Mouse (Mus musculus) cerebellum, postnatal 36 days (tissue): ENCODE measurements around the gene Vash1.

Experiments
- DNase-seq, 2 experiments: peaks; one replicate each; pipeline ENCODE4 v3.0.0; 2021 to 2022; ENCODE audit warnings: mixed read lengths in 2 of 2

Vash1 gene

DNA sequence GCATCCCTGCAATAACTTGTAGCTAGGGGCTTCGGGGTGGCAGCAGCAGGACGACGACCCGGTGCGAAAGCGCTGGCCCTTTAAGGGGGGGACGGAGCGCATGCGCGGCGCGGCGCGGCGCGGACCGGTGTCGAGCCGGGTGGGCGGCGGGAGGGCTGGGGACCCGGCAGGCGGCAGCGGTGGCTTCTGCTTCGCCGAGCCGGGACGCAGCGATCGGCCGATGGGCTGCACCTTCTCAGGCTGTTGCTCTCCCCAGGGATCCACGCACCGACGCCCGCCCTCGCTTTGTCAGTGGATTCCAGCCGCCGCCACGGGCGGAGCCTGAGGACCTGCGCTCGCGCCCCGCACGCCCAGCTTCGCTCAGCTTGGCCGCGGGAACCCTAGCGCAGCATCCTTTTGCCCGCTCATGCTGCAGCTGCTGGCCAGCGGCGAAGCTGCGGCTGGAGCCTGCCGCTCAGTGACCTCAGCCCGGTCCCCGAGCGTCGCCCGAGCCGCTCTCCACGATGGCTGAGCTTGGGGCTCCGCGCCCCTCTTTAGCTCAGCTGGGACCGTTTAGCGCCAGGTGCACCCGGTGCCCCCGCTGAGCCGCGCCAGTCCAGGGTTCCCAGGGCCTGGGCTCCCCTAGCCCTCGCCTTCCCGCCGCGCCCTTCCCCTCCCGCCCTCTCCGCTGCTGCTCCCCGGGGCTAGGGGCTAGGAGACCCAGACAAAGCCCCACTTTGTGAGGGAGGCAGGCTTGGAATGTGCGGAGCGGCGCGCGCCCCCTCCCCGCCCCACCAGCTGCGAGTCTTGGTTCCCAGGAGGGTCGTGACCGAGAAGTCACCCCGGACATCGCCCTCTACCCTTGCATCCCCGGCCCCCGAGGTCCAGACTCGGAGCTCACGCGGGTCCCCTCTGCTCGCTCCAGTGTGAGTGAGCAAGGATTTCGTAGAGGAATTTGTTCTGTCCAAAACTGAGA, at the start of gene Vash1:
Vash1 (plus strand) TSS at position 110 of the 955 bp plus-strand sequence.
- peak; percentile 79 to 81 for DNase-seq

DNA sequence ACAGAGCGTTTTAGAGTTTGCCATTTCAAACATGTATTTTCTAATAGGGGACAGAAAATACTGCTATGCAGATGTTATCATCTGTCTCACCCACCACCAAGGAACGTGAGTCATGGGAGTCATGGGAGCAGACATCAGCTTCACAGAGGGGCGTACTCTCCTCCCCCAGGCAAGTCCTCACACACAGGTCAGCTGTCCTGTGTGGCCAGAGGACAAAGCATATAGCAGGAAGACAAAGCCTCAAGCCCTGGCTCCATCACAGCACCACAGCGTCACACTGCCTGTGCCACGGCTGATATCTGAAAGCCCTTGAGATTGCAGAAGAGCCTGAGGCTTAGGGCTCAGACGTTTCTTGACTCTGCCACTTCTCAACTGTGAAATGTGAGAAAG, 49.7 kb upstream of the Vash1 start:
- DNase-seq = no peak

DNA sequence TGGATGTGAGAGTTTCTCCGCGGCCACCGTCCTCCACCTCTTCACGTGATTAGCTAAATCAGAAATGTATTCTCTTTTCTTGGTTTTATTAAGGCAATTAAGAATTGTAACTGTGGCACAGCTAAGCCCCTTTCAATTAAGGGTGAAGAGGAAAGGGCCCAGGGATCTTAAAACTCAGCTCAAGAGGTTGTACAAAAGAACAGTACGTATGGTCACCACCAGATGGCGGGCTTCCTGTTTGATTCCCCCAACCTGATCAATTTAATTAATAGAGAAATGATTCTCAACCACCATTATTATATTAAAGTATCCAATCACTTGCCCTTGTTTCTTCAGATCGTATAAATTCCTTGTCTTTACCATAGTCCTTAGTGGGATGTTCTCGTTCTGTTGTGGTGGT, 36.7 kb upstream of the Vash1 start:
- DNase-seq = peak; percentile 30 to 42

DNA sequence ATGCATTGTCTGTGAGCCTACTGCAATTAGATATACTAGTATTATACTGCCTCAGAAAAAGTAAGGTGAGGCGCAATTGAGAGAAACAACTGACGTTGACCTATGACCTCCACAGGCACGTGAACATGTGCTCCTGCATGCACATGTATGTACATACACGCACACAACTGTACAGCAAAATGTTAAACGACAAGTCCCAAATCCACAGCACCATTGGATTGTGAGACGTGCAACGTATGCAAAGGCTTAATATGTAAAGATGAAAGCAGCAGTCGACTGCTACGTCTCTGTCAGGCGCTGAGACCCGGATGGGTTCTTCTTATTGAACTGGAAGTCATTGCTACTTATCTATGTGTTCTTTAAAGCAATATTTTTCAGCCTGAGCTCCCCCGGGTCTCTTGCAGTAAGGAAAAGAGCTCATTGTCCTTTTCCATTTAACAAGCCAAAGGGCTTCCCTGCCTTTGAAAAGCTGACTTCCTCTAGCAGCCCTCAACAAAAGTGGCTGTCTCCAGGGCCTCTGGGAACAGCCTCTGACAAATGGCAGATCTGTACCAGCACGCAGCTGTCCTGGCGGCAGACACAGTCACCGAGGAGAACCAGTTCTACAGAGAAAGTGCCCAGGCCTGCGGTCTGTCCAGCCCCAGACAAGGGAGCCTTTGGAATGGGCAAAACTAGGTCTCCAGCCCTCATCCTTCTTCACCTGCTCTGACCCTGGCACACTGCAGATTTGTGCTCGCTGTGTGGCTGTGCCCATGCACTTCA, 33.8 kb upstream of the Vash1 start:
- DNase-seq = no peak

DNA sequence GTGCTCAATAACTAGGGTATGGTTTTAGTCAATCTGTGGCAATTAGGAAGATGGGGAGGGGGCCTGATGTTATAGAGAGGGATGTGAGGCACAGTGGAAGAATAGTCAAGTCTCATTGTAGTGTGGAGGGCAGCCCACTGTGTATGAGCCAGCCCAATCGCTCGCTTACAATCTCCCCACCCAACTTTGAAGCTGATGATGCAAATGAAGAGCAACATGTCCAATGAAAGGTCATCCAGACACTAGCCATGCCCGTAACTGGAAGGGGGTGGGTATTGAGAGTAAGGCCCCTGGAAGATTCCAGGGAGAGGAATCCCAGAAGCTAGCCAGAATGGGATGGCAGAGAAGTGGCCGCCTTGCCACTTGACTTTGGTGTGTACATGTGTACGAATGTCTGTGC, 33.0 kb upstream of the Vash1 start:
- no peak for DNase-seq

DNA sequence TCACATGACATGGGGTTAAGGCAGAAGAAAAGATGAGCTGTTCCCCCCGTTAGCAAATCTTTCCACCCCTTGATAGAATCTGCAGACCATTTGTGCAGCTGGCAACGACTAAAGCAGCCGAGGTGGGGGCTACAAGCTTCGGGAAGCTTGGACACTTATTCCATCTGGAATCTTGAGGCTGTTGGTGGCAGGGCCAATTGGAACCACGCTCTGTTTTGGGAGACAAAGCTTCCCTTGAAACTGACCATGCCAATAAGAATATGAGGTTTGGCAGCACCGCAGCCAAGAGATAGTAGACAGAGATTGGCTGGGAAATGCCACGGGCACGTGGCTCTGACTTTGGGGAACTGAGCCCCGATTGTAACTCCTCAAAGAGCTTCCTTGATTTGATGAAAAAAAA, 31.7 kb upstream of the Vash1 start:
- DNase-seq = no peak

DNA sequence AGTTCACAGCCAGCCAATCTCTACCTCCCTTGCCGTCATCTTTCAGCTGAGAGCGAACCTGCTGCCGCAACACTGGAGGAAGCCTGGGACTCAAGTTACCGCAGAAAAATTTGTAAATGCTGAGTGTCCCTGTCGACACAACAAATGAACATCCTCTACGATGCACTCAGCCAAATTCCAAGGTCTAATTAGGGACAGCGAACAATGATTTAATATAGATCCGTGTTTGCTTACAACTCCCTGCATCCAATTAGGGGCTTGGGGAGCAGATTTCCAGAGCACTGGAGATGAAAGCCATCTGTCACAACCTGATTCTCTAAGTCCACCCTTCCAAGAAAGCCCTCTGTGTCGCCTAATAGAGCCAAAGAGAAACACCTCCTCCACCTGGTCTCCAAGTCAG, 31.2 kb upstream of the Vash1 start:
- peak in 1 of 2 experiments; percentile 10 for DNase-seq

DNA sequence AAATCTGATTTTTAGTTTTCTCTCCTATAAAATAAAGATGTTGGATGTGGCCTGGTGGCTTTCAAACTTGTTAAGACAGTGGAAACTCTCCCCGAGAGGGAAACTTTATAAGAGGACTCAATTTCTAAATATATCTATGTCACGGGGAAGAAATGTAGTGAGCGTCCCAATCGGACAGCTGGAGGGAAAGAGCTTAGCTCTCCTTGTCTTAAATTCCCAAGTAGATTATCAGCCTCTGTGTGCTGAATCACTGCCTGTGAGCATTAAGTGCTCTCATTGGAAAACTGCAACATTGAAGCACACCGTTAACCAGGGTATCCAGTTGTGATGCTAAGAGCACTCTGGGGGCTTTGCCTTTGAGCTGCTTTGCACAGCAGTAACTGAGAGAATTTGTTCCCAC, 30.8 kb upstream of the Vash1 start:
- no peak for DNase-seq

DNA sequence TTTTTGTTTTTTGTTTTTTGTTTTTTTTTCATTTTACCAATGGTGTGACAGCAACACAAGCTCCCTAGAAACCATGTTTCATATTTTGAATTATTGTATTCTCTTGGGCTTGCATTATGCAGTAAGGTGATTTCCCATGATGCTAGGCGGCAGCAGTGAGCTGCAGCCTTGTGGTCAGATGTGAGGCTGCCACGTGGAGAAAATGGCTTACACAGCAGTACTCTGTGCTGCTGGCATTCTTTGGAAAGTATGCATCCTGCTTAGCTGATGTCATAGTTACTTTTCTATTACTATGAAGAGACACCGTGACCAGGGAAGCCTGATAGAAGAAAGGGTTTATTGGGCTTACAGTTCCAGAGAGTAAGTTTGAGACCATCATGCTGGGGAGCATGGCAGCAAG, 30.0 kb upstream of the Vash1 start:
- DNase-seq = no peak

DNA sequence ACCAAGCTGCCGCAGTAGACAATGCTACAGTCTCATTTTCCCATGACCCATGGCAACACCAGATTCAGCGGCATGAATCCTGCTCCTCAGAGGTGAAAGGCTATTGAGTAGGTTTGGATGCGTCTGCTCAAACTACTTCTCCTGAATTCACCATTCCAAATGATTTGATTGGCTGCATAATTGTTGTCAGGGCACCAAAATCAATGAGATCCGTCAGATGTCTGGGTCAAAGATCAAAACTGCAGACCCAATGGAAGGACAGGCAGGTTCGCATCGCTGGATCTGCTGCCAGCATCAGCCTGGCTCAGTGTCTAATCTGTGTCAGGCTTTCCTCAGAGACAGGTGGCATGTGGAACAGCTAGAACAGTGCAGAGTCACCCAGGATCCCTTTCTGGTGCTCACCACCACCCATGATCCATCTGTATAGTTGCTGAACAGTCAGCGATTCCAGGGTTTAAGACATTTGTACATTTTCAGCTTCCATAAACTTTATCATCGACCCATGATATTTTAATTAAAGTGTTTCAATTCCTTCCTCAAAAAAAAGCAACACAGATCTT, 27.1 kb upstream of the Vash1 start:
- no peak for DNase-seq

DNA sequence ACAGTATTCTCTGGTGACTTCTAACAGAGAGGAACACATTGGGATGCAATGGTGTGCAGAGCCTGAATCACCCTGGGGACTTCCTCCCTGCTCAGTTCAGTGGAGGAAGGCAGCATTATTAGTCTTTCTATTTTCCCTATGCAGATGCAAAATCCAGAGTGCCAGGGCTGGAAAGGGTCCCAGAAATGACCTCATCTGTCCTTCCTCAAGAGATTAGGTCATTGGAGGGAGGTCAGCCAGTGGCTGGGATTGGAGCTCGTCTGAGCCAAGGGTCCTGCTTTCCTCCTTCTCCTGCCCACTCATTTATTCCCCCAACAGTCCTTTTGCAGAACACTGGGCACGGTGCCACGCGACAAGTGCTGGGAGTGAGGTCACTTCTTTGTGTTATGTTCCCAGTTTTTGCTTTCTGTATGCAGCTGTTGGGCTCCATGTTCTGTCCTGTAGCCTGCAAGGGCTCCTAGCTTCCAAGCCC, 25.9 kb upstream of the Vash1 start:
- DNase-seq = peak; percentile 30

DNA sequence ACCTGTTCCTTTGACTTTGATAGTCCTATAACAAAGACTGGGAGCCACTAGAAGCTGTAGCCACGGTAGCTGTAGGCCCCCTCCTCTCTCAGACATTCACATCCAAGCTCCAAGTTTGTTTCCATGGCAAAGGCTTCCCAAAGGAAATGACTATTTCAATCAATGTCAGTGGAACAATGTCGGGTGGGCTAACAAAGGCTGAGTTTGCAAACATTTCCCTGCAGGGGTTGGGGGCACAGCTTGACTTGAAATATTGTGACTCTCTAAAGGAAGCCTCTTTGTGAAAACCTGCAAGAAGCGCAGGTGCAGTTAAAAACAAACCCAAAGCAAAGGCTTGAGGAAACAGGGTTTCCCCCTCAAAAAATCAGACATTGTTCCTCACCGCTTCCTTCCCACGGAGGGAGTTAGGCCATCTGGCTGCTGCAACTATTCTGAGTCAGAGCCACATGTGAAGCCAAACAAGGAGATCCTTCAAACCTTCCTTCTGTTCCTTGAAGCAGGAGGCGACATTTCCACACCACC, 19.0 kb upstream of the Vash1 start:
- no peak for DNase-seq

DNA sequence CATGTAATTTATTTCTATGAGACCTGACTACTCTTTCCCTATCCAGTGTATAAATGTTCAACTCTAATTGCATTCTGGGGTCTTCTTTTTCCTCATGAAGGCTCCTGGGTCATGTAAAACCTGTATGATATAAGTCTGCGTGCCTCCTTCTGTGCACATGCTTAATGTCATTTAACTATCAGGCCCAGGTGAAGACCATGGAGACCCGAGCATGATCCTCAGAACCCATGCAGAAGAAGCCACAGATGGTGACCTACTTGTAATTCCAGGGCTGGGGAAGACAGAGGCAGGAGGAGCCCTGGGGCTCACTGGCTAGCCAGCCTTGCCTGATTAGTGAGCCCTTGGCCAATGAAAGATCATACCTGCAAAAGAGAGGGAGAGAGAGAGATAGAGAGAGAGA, 18.0 kb upstream of the Vash1 start:
- no peak for DNase-seq

DNA sequence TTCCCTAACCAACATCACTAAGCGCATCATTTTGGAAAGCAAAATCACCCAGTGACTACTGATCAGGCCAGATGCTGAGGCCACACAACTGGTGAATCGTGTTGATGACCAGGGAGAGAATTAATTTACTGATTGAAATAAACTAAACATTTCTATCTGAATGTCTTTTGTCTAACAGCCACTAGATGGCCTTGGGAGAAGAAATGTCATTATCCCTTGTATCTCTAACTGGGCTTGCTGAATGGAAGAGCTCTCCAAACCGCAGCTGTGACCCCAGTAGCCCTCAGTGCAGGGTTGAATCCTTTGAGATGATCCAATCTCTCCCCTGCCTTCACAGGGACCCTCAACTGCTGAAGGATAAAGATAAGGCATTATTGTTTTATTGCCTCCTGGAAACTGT, 12.8 kb upstream of the Vash1 start:
- no peak for DNase-seq

DNA sequence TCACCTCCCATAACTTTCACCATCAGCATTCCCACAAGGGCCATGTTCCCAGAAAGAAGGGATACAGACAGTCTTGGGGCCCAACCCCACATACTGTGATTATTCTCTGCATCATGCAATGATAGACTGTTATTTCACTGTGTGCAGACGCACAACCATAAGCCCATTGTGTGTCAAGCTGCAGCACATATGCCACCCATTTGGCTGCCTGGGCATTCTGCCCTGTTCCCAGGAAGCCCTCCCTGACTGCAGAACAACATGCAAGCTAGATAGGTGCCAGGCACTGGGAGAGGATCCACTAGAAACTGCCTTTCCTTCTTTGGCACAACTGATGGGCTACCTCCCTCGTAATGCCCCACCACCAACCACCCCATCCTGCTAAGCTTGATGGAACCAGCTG, 10.1 kb upstream of the Vash1 start:
- peak; percentile 41 to 58 for DNase-seq

DNA sequence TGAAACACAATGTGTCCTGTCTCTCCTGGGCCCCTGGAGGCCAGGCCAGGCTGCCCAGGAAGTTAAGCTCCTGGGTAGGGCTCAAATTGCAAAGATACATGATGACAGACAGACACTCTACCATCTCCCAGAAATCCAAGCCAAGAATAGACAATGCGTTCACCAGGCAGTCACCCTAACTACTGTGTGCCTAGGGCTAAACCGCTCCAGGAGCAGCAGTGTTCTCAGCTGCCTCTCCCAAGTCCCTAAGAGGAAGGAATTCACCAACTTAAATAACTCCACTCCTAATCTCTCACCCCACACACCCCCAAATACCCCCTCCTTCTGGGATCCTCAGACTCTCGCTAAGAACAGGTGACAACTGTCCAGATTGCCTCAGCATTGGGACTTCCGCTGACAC, 6.4 kb upstream of the Vash1 start:
- no peak for DNase-seq

DNA sequence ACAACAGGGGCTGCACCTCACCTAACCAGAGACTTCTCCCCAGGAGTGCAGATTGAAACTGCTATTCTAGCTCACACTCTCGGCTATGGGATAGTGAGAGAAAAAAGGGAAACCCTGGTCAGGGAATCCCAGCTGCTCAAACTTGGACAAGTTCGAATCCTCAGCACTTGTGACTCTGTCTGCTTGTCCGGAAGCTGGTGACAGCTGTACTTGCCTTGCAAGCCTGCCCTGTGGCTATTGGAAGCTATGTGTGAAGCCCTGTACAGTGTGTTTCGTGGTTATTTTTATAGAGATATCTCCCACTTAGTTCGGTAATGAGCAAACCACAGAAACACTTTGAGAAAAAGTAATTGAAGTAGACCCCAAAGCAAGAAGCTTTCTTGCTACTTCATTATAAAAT, 6.0 kb upstream of the Vash1 start:
- DNase-seq = no peak

DNA sequence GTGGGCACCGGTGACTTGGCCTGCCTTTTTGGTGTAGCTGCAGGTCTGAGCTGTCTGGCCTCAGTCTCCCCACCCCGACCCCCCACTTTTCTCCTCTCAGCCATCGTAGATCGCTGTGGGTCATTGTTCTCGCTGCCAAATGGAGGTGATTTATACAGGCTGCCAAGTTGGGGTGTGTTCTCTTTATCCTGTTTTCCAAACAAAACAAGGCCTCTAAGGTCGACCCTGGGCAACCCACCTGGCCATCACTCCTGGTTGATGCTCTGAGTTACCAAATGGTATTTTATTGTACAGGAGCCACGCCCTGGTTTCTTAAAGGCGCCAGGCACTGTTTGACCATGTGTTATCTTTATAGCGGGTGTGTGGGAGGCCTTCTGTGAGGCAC, 1.0 kb downstream of the Vash1 start:
- DNase-seq = peak; percentile 43 to 58

DNA sequence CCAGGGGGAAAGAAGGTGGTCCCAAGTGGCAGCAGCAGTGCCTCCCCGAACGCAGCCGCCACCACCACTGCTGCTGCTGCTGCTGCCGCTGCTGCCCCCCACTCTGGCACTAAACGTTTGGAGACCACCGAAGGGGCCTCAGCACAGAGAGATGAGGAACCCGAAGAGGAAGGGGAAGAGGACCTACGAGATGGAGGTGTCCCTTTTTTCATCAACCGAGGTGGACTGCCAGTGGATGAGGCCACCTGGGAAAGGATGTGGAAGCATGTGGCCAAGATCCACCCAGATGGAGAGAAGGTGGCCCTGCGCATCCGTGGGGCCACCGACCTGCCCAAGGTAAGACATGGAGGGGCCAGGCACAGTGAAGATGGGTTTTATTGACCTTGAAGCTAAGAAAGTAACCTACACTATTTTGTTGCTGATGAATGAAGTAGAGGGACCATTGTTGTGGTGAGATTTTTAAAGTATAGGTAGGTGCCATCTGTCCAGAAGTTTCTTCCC, 1.5 kb downstream of the Vash1 start:
- peak in 1 of 2 experiments; percentile 42 for DNase-seq

DNA sequence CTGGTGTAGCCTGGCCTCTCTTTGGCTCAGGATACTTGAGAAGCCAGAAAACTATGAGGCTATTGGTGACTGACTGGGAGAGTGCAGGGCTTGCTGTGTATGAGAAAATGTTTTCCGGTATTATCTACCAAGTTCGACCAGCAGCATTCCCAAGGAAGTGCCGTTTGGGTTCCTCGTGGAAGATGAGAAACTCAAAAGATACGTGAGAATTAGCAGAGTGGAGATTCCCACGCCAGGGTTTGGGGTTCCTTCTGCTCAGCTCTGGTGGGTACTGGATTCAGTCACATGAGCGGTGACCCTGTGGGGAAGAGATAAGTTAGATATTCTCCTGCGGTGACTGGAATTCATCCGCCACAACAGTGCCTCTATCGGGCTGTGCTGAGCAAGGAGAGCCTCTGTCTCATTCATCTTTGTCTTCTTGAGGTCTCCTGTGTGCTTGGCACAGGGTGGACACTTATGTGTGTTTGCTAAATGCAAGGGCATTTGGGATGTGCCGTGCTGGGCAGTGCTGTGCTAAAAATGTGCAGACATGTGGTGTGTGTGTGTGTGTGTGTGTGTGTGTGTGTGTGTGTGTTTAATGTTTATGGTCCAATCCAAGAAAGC, 2.2 kb downstream of the Vash1 start:
- DNase-seq = peak; percentile 33 to 56

DNA sequence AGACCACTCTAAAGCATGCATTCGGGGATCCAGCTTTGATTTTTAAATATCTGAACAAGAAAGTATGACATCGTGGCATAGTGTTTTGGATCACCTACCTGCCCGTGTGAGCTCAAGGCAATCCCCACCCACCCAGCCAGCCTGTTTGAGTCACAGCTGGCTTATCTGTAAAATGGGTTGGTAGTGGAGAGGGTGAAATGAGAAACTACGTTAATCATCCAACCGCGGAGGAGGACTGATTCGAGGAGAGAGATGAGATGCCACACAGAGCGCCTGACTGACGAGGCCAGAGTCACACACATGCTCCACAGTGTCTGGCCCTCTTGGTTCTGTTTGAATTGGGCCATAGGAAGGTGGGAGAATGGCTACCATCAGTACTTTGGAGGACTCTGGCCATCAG, 3.1 kb downstream of the Vash1 start:
- DNase-seq = peak in 1 of 2 experiments; percentile 27

DNA sequence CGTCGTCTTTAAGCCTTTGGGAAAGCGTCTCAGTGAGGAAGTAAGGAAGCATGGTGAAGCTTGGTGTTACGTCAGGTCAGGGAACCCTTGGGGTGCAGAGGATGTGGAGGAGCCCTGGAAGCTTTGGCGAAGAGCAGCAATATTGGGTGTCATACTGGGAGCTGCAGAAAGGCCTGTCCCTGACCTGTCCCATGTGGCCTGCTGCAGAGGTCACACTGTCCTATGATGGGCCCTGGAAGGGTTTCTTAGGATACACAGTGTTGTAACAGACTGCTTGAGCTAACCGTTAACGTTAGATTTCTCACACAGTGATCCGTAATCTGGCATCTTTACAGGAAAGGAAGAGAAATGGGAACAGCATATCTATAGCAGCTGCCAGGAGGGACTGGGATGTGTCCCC, 3.7 kb downstream of the Vash1 start:
- peak in 1 of 2 experiments; percentile 19 for DNase-seq

DNA sequence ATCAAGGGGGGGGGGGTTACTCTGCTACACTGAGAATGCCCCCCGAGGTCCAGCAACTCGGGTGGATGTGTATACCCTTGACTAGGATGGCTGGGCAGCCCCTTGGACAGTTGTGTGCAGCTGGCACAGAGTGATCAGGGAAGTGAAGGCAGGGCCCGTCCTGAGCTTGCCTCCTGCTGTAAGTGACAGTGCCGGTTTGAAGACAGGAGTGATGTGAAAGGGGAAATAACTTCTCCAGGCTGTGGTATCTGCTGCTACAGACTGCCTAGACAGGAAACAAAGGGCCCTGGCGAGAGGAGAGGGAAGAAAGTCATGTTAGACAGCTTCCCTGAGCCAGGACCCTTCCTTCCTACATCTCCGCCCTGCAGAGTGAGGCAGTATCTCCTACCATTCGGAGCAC, 5.2 kb downstream of the Vash1 start:
- DNase-seq = no peak
